Mouse (Mus musculus) gastrocnemius, adult 18-20 months (tissue): Measurements from ENCODE around the gene Foxf1. TPM values are rescaled to one million over a fixed set of nuclear protein-coding genes. Genes with fewer than 3 reads are reported as not detected.

Experiments used
- DNase-seq: peaks from one replicate; pipeline ENCODE4 v3.0.0; 2021; ENCODE audit warnings: low spot score
- long read RNA-seq, 2 experiments: library from polyadenylated mRNA; stranded (forward); transcript quantifications; one replicate each; pipeline ENCODE4 v2.0.0; 2021
- total RNA-seq, 2 experiments: library from RNA; stranded (reverse); gene quantifications; 2 replicates each; pipeline ENCODE4 v1.2.3; 2021

The Foxf1 gene
- total RNA-seq = under 1 TPM; 0.09 to 0.18 TPM
- long read RNA-seq, experiment 1 = 0 reads
- long read RNA-seq, experiment 2 = 0 reads

GRCm38 (mm10) chr8:121084210-121084951 is at the start of gene Foxf1:
Gene Foxf1, plus strand, starts transcription at chr8:121084386.
- no peak for DNase-seq

- DNase-seq = no peak
Measured at GRCm38 (mm10) chr8:121035611-121036010, 48.6 kb upstream of the Foxf1 start.

GRCm38 (mm10) chr8:121043719-121044440 is 40.3 kb upstream of the Foxf1 start:
- DNase-seq = no peak

GRCm38 (mm10) chr8:121047441-121047840 is 36.7 kb upstream of the Foxf1 start:
- DNase-seq = no peak

- no peak for DNase-seq
Measured at GRCm38 (mm10) chr8:121058081-121058480, 26.1 kb upstream of the Foxf1 start.

- DNase-seq = no peak
Measured at GRCm38 (mm10) chr8:121059098-121059497, 25.1 kb upstream of the Foxf1 start.

- DNase-seq = no peak
Measured at GRCm38 (mm10) chr8:121062521-121062920, 21.7 kb upstream of the Foxf1 start.

- DNase-seq = no peak
Measured at GRCm38 (mm10) chr8:121063649-121064048, 20.5 kb upstream of the Foxf1 start.

- no peak for DNase-seq
Measured at GRCm38 (mm10) chr8:121071454-121071853, 12.7 kb upstream of the Foxf1 start.

- no peak for DNase-seq
Measured at GRCm38 (mm10) chr8:121072406-121073130, 11.6 kb upstream of the Foxf1 start.

- no peak for DNase-seq
Measured at GRCm38 (mm10) chr8:121073174-121074107, 10.7 kb upstream of the Foxf1 start.

- no peak for DNase-seq
Measured at GRCm38 (mm10) chr8:121074108-121074847, 9.9 kb upstream of the Foxf1 start.

- no peak for DNase-seq
Measured at GRCm38 (mm10) chr8:121074848-121075145, 9.4 kb upstream of the Foxf1 start.

GRCm38 (mm10) chr8:121075936-121076335 is 8.2 kb upstream of the Foxf1 start:
- DNase-seq = no peak

GRCm38 (mm10) chr8:121076555-121076954 is 7.6 kb upstream of the Foxf1 start:
- no peak for DNase-seq

GRCm38 (mm10) chr8:121078721-121079120 is 5.5 kb upstream of the Foxf1 start:
- DNase-seq = no peak

- no peak for DNase-seq
Measured at GRCm38 (mm10) chr8:121079201-121079600, 5.0 kb upstream of the Foxf1 start.

GRCm38 (mm10) chr8:121079944-121080343 is 4.2 kb upstream of the Foxf1 start:
- no peak for DNase-seq

GRCm38 (mm10) chr8:121080361-121081090 is 3.7 kb upstream of the Foxf1 start:
- no peak for DNase-seq

- no peak for DNase-seq
Measured at GRCm38 (mm10) chr8:121081398-121081797, 2.8 kb upstream of the Foxf1 start.
